Mouse (Mus musculus) lung, adult 2 months (tissue): ENCODE measurements around the gene Nog. TPM values are rescaled to one million over a fixed set of nuclear protein-coding genes. Genes with fewer than 3 reads are reported as not detected.

Source experiments
- DNase-seq: peaks from one replicate; pipeline ENCODE4 v3.0.0; 2022
- H3K4me1 ChIP-seq: fragments of 200-500 bp; 2 replicates; pipeline ENCODE4 v1.6.1; 2011; ENCODE audit warnings: low read length; ENCODE audit not compliant: control insufficient read depth, insufficient read depth
- H3K4me3 ChIP-seq: fragments of 200-500 bp; replicated peaks from 2 replicates; pipeline ENCODE3; 2011; ENCODE audit warnings: low read depth, mild to moderate bottlenecking, control low read depth, low read length; ENCODE audit errors: extremely low read depth
- CTCF ChIP-seq: fragments of 200-500 bp; IDR thresholded peaks from 2 replicates; pipeline ENCODE4 v1.5.1; 2011; ENCODE audit warnings: mild to moderate bottlenecking, low read length, control low read depth; ENCODE audit not compliant: insufficient read depth
- POLR2A ChIP-seq: fragments of 200-500 bp; IDR thresholded peaks from 2 replicates; pipeline ENCODE4 v1.6.1; 2011; ENCODE audit warnings: low read depth, mild to moderate bottlenecking, control low read depth, low read length, borderline replicate concordance; ENCODE audit errors: extremely low read depth
- WGBS: fragments of 180-500 bp; shearing (Covaris S2); methylation state at CpG from one replicate; pipeline ENCODE4 v1.1.7; 2018; 5-methylcytosine and 5-hydroxymethylcytosine counted together
- polyA plus RNA-seq: library from polyadenylated mRNA; depleted of rRNA; stranded (reverse); fragments of >200 nt; gene quantifications from 2 replicates; pipeline ENCODE4 v1.2.3, GENCODE M21; 2012; rRNA removed

Nog gene
- polyA plus RNA-seq, 1 experiment: 0.71 TPM

DNA sequence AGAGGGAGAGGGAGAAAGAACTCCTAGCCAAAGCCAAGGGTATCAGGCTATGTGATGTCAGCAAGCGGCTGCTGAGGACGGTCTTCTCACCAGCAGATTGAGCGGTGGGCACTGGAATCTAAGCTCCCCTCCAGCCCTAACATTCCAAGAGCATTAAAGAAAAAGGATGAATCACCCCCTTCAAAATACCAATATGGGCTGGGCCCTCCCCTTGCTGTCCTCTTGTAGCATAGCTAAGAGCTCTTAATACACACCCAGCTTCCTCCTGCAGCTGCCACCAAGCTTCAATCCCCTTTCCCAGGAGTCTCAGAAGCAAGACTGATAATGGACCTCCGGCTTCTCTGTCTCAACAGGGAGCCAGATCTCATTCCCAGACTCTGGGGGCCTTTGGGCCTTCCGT is 4.6 kb downstream of the Nog start:
- 62% methylated on average over 5 of the region's 5 CpGs for WGBS

GRCm38 (mm10) chr11:89269809-89270361 is 32.2 kb downstream of the Nog start:
- Histone ChIP-seq H3K4me3 (no peak overlapping the region), H3K4me1 (no peaks in the 10 kb centered on the region)
- WGBS: 87% methylated on average over 13 of the region's 13 CpGs
- TF ChIP-seq POLR2A (no peak), CTCF (no peak)
- no peak for DNase-seq

More for the DNA sequence above, 4.6 kb downstream of the Nog start:
- no peak for DNase-seq
- TF ChIP-seq CTCF (no peak), POLR2A (no peak)
- no peak overlapping the region for H3K4me3 ChIP-seq
- peaks cover 10% of the 10 kb centered on the region for H3K4me1 ChIP-seq

GRCm38 (mm10) chr11:89267520-89267919 is 34.6 kb downstream of the Nog start:
- 94% methylated on average over 3 of the region's 3 CpGs for WGBS
- Histone ChIP-seq H3K4me3 (no peak overlapping the region), H3K4me1 (no peaks in the 10 kb centered on the region)
- TF ChIP-seq POLR2A (no peak), CTCF (no peak)
- DNase-seq: no peak

DNA sequence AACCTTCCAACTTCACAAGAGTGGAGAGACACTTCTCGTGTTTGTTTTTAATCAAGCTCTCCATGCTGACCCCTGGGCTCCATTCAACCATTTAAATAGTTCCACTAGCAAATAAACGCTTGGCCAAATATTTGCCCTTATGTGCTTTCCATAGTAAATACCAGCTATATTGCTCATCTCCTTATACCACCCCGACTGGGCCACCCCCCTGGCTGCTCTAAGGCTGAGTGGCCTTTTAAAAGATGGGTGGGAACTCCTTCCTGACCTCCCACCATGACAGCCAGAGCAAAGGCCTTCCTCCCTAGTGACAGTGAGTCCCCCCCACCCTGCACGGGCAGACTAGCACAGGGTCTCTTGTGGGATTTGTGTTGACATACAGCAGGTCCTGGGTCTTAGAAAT is 37.1 kb downstream of the Nog start:
- TF ChIP-seq CTCF (no peak), POLR2A (no peak)
- Histone ChIP-seq H3K4me1 (no peaks in the 10 kb centered on the region), H3K4me3 (no peak overlapping the region)
- WGBS: 43% methylated on average over 4 of the region's 4 CpGs
- no peak for DNase-seq

DNA sequence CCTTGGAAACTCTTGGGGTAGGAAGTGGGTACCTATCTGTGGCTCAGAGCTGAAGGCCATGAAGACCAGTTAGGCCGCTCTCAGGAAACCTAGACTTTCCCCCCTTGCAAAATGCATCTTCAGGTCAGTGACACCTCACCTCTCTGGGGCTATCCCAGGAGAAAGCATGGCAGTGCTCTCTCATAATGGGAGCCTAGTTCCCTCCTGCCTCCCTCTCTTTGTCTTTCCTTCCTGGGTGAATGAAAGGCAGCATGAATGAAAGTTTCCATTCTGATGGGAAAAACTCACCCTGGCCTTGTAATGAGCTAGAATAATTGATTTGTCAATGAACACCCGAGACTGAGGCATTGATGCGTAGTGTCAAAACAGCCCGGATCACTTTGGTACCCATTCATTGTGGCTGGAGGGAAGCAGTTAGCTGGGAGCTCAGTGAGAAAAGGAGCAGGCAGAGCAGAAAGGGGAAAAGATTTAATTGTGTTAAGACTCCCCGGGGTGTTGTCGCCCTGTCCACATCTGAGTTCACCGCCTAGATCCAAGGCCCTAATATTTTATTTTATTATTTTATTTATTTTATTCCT is 42.7 kb downstream of the Nog start:
- Histone ChIP-seq H3K4me1 (no peaks in the 10 kb centered on the region), H3K4me3 (no peak overlapping the region)
- TF ChIP-seq POLR2A: no peak
- no peak for TF ChIP-seq CTCF
- 87% methylated on average over 7 of the region's 7 CpGs for WGBS
- DNase-seq: no peak

GRCm38 (mm10) chr11:89257893-89258292 is 44.2 kb downstream of the Nog start:
- TF ChIP-seq POLR2A (no peak), CTCF (no peak)
- 84% methylated on average over 2 of the region's 2 CpGs for WGBS
- no peaks in the 10 kb centered on the region for H3K4me1 ChIP-seq

DNA sequence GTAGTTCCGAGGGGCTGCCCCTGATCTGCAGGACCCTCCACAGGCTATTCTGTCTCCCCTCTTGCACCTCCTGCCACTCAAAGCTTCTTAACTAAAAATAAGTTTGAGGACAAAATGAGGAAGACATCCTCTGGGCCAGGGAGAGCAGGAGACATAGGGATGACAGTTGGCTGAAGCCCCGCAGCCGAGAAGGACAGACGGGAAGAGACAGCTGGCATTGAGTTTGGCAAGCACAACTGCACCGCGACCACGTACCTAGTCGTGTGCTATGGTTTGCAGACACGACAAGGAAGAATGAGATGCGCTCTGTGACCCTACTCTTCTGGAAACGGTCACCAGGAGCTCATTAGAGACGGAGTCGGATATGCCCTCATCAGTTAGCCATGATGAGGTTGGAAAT is 48.2 kb downstream of the Nog start:
- 83% methylated on average over 13 of the region's 13 CpGs for WGBS
- TF ChIP-seq CTCF (no peak), POLR2A (no peak)
- no peak for DNase-seq
- no peak overlapping the region for H3K4me3 ChIP-seq
- H3K4me1 ChIP-seq: no peaks in the 10 kb centered on the region

More at GRCm38 (mm10) chr11:89257893-89258292, 44.2 kb downstream of the Nog start:
- H3K4me3 ChIP-seq: no peak overlapping the region
- DNase-seq: no peak

Other genes with a start within 250 kb of the Nog start
- 8.2 and 9.4 TPM in 2 replicates for gene Dgke, start 235.5 kb downstream of the Nog start, polyA plus RNA-seq
- gene Gm525, start 228.5 kb downstream of the Nog start, polyA plus RNA-seq: 0.76 and 1.0 TPM in 2 replicates